28 mouse cellular contexts compared by ENCODE assay signal in genomic region chr14:20828524-20828923, GRCm38 (mm10). TPM values are rescaled to one million over a fixed set of nuclear protein-coding genes. Genes with fewer than 3 reads are reported as not detected.
A peak's percentile ranks its signal among the peaks of the same experiment; 100 is the strongest.
DNase-seq lines count a peak whose midpoint lies in the region; ATAC-seq and TF ChIP-seq lines count a peak whose summit lies in the region.
"Had no signal": no experiment of that assay in that cellular context is flagged by ENCODE, and none has a peak within 500 bp of the region (broad histone marks: within the 10 kb centered on the region; RNA-seq: fewer than 3 reads in every experiment).

No protein-coding gene starts in this region.

- ATAC-seq in liver, embryonic 13.5 days (ENCODE audit: low read depth), result no peak
- ATAC-seq in liver, embryonic 11.5 days (replicated peaks; ENCODE audit: low FRiP score), result no peak
- no peak for ATAC-seq in megakaryocyte progenitor cell, adult 5-6 weeks (replicated peaks; ENCODE audit: poor library complexity)
- ATAC-seq: forebrain, embryonic 14.5 days; lung, postnatal 0 days had no signal

- WGBS in liver, embryonic 13.5 days (ENCODE audit: insufficient replicate concordance), result 73% methylated on average over 3 of the region's 3 CpGs
- 91% methylated on average over 3 of the region's 3 CpGs for WGBS in liver, embryonic 11.5 days

- no peak for TF ChIP-seq POLR2A in bone marrow macrophage, adult 2 months (IDR thresholded peaks at IDR 0.05; ENCODE audit: borderline replicate concordance, low read depth, low read length)

- H3K4me1 ChIP-seq in liver, embryonic 13.5 days (replicated peaks), result 0 out of 2 replicates have a peak, but pooled peaks cover 4% of the 10 kb centered on the region
- no peaks in the 10 kb centered on the region for H3K4me1 ChIP-seq in liver, embryonic 11.5 days (replicated peaks; ENCODE audit: control insufficient read depth, insufficient read depth, low read length)
- H3K4me1 ChIP-seq in bone marrow macrophage, adult 2 months (ENCODE audit: control insufficient read depth, insufficient read depth, low read length), result peaks cover 61% of the 10 kb centered on the region
- H3K4me1 ChIP-seq: hindbrain, embryonic 15.5 days; stomach, embryonic 15.5 days had no signal

- no peak overlapping the region for H3K4me3 ChIP-seq in liver, embryonic 13.5 days (replicated peaks)
- H3K4me3 ChIP-seq in liver, embryonic 11.5 days (ENCODE audit: low read depth, low read length), result no peak overlapping the region
- H3K4me3 ChIP-seq in bone marrow macrophage, adult 2 months (ENCODE audit: insufficient read depth, low read length), result no peak overlapping the region
- H3K4me3 ChIP-seq: heart, embryonic 13.5 days; hindbrain, embryonic 15.5 days; kidney, embryonic 15.5 days; layer of hippocampus, adult 2 months; stomach, embryonic 15.5 days had no signal

- no peak for DNase-seq in liver, embryonic 13.5 days
- no peak for DNase-seq in liver, embryonic 11.5 days (ENCODE audit: low spot score)
- peak; percentile 44 for DNase-seq in CD4-positive, CD25-positive, alpha-beta regulatory T cell, adult 2 months (ENCODE audit: low read depth, low spot score)
- peak; percentile 43 for DNase-seq in naive thymus-derived CD4-positive, alpha-beta T cell, adult 2 months (ENCODE audit: low read depth)
- no peak for DNase-seq in layer of hippocampus, postnatal 10 days (ENCODE audit: low spot score in 2 of 2)
- DNase-seq: adrenal gland, postnatal 25 days; cerebellum, adult 2 months; cerebellum, postnatal 36 days; heart, postnatal 10 days; kidney, adult 18-20 months; kidney, postnatal 25 days; layer of hippocampus, postnatal 36 days; left cerebral cortex, postnatal 4 days; liver; lung, adult 18-20 months; lung, postnatal 4 days; midbrain, embryonic 14.5 days; right cerebral cortex, postnatal 4 days; thymus, postnatal 25 days had no signal

- no peaks in the 10 kb centered on the region for H3K36me3 ChIP-seq in liver, embryonic 13.5 days
- H3K36me3 ChIP-seq in liver, embryonic 11.5 days (ENCODE audit: control insufficient read depth, insufficient read depth, low read length), result no peaks in the 10 kb centered on the region
- H3K36me3 ChIP-seq: heart, embryonic 13.5 days; hindbrain, embryonic 15.5 days; kidney, embryonic 15.5 days; stomach, embryonic 15.5 days had no signal

- H3K27me3 ChIP-seq in liver, embryonic 13.5 days, result no peaks in the 10 kb centered on the region
- no peaks in the 10 kb centered on the region for H3K27me3 ChIP-seq in liver, embryonic 11.5 days (replicated peaks; ENCODE audit: control insufficient read depth, insufficient read depth, low read length)
- H3K27me3 ChIP-seq: heart, embryonic 13.5 days; hindbrain, embryonic 15.5 days; kidney, embryonic 15.5 days; stomach, embryonic 15.5 days had no signal

- H3K9me3 ChIP-seq in liver, embryonic 13.5 days (replicated peaks), result no peaks in the 10 kb centered on the region
- H3K9me3 ChIP-seq in liver, embryonic 11.5 days (ENCODE audit: control insufficient read depth, low read length), result no peaks in the 10 kb centered on the region
- H3K9me3 ChIP-seq: heart, embryonic 13.5 days; hindbrain, embryonic 15.5 days; kidney, embryonic 15.5 days; stomach, embryonic 15.5 days had no signal

- TF ChIP-seq CTCF in bone marrow macrophage, adult 2 months (IDR thresholded peaks at IDR 0.05; ENCODE audit: low read depth, low read length), result no peak

- 0 out of 2 replicates have a peak overlapping the region, but pooled peaks have one; percentile 2 for H3K27ac ChIP-seq in liver, embryonic 13.5 days
- no peak overlapping the region for H3K27ac ChIP-seq in liver, embryonic 11.5 days (ENCODE audit: low read depth, low read length)
- peak overlapping the region; percentile 100 for H3K27ac ChIP-seq in bone marrow macrophage, adult 2 months (ENCODE audit: insufficient read depth, low read depth, low read length)
- H3K27ac ChIP-seq: heart, embryonic 13.5 days; hindbrain, embryonic 15.5 days; stomach, embryonic 15.5 days had no signal

- no peak overlapping the region for H3K4me2 ChIP-seq in liver, embryonic 13.5 days
- no peak overlapping the region for H3K4me2 ChIP-seq in liver, embryonic 11.5 days
- H3K4me2 ChIP-seq: heart, embryonic 13.5 days; hindbrain, embryonic 15.5 days; kidney, embryonic 15.5 days; stomach, embryonic 15.5 days had no signal

- no peak overlapping the region for H3K9ac ChIP-seq in liver, embryonic 13.5 days
- no peak overlapping the region for H3K9ac ChIP-seq in liver, embryonic 11.5 days (ENCODE audit: low read depth, low read length)
- H3K9ac ChIP-seq: heart, embryonic 13.5 days; hindbrain, embryonic 15.5 days; kidney, embryonic 15.5 days; stomach, embryonic 15.5 days had no signal

RNA-seq across cellular contexts. Expression of gene Plau, which starts 7.9 kb away (rescaled TPM):
- 0.74 and 0.76 TPM in 2 replicates for polyA plus RNA-seq in liver, embryonic 13.5 days (2015; fragmentation: Nextera tagmentation; extraction: Ambion mirVana)
- polyA plus RNA-seq in liver, embryonic 11.5 days (2014; fragmentation: Nextera tagmentation; extraction: Ambion mirVana), result 0.49 and 0.88 TPM in 2 replicates
- polyA plus RNA-seq in bone marrow macrophage, adult 2 months (2012; ENCODE audit: insufficient read depth, insufficient read length, missing spikeins), result 16.7 and 18.6 TPM in 2 replicates
- total RNA-seq in megakaryocyte progenitor cell, adult 5-6 weeks (2015), result 3.4 TPM in 2 replicates
- total RNA-seq in megakaryocyte progenitor cell, adult 5-6 weeks (2017), result 6.9 and 7.6 TPM in 2 replicates
- 1 to 10 TPM; 4.3 to 4.6 TPM for total RNA-seq in layer of hippocampus, postnatal 10 days (2021)

RNA-seq across cellular contexts. Expression of gene Camk2g, which starts 34.6 kb away (rescaled TPM):
- polyA plus RNA-seq in liver, embryonic 13.5 days (2015; fragmentation: Nextera tagmentation; extraction: Ambion mirVana), result 10.6 and 10.7 TPM in 2 replicates
- 23.0 and 28.6 TPM in 2 replicates for polyA plus RNA-seq in liver, embryonic 11.5 days (2014; fragmentation: Nextera tagmentation; extraction: Ambion mirVana)
- polyA plus RNA-seq in bone marrow macrophage, adult 2 months (2012; ENCODE audit: insufficient read depth, insufficient read length, missing spikeins), result 18.2 and 24.6 TPM in 2 replicates
- 22.9 and 29.1 TPM in 2 replicates for total RNA-seq in megakaryocyte progenitor cell, adult 5-6 weeks (2015)
- 47.5 and 52.5 TPM in 2 replicates for total RNA-seq in megakaryocyte progenitor cell, adult 5-6 weeks (2017)
- total RNA-seq in layer of hippocampus, postnatal 10 days (2021), result 100 to 1,000 TPM; 201 to 207 TPM

Comparison
In these comparisons a context has a peak if more than half of its experiments do, and no peak if none do; other contexts are left out.
1. DNase-seq: peak in CD4-positive, CD25-positive, alpha-beta regulatory T cell, adult 2 months (single experiment) and naive thymus-derived CD4-positive, alpha-beta T cell, adult 2 months (single experiment); none in liver, embryonic 13.5 days (single experiment), liver, embryonic 11.5 days (single experiment) and layer of hippocampus, postnatal 10 days (0 of 2).